ENCODE assay signal across 19 mouse cellular contexts in the genomic region with DNA sequence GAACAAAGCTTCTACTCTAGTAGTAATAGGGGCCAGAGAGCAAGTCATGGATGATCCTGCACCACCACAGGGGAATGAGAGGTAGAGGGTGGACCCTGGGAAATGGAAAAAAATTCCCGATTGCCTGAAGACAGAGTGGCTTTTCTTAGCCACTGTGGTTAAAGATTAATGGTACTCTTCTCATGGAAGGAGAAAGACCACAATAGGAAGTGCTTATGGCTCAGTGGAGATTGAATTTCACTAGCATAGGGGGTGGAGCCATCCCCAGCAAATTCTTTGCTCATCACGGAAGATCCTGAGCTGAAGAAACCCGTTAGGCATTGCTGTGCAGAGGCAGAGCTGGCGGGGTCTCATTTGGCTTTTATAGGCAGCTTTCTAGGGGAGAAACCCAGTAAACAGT.
DNase-seq lines count a peak whose midpoint lies in the region; ATAC-seq and TF ChIP-seq lines count a peak whose summit lies in the region.
"Had no signal": no experiment of that assay in that cellular context is flagged by ENCODE, and none has a peak within 500 bp of the region (broad histone marks: within the 10 kb centered on the region; RNA-seq: fewer than 3 reads in every experiment).

No protein-coding gene starts in this region.

- POLR2A ChIA-PET in Patski (lab: Charles Lee) = no interaction called here

- no peak overlapping the region for H3K4me2 ChIP-seq in intestine, embryonic 15.5 days (replicated peaks)
- no peak overlapping the region for H3K4me2 ChIP-seq in hindbrain, embryonic 12.5 days (replicated peaks)
- H3K4me2 ChIP-seq: embryonic facial prominence, embryonic 15.5 days; forebrain, embryonic 12.5 days; heart, embryonic 15.5 days; midbrain, embryonic 12.5 days; neural tube, embryonic 15.5 days had no signal

- H3K9me3 ChIP-seq in intestine, embryonic 15.5 days = no peaks in the 10 kb centered on the region
- no peaks in the 10 kb centered on the region for H3K9me3 ChIP-seq in forebrain, embryonic 10.5 days
- no peaks in the 10 kb centered on the region for H3K9me3 ChIP-seq in hindbrain, embryonic 12.5 days (replicated peaks)
- H3K9me3 ChIP-seq: embryonic facial prominence, embryonic 15.5 days; forebrain, embryonic 12.5 days; heart, embryonic 15.5 days; midbrain, embryonic 12.5 days; neural tube, embryonic 15.5 days had no signal

- no peak overlapping the region for H3K9ac ChIP-seq in intestine, embryonic 15.5 days
- H3K9ac ChIP-seq in hindbrain, embryonic 12.5 days = no peak overlapping the region
- H3K9ac ChIP-seq: embryonic facial prominence, embryonic 15.5 days; forebrain, embryonic 12.5 days; heart, embryonic 15.5 days; liver, embryonic 14.5 days; midbrain, embryonic 12.5 days; neural tube, embryonic 15.5 days had no signal

- no peak overlapping the region for H3K4me3 ChIP-seq in intestine, embryonic 15.5 days (replicated peaks)
- H3K4me3 ChIP-seq in forebrain, embryonic 10.5 days = no peak overlapping the region
- no peak overlapping the region for H3K4me3 ChIP-seq in hindbrain, embryonic 12.5 days
- H3K4me3 ChIP-seq: embryonic facial prominence, embryonic 15.5 days; forebrain, embryonic 12.5 days; heart, adult 2 months; heart, embryonic 15.5 days; midbrain, embryonic 12.5 days; neural tube, embryonic 15.5 days had no signal

- peak; percentile 79 for ATAC-seq in Patski
- peak; percentile 71 for ATAC-seq in intestine, embryonic 15.5 days
- no peak for ATAC-seq in hindbrain, embryonic 12.5 days (ENCODE audit: low FRiP score)
- ATAC-seq: CD4-positive, CD25-positive, alpha-beta regulatory T cell, adult 4 months had no signal

- no peaks in the 10 kb centered on the region for H3K27me3 ChIP-seq in Patski
- no peaks in the 10 kb centered on the region for H3K27me3 ChIP-seq in intestine, embryonic 15.5 days (replicated peaks)
- H3K27me3 ChIP-seq in forebrain, embryonic 10.5 days (ENCODE audit: poor library complexity, severe bottlenecking) = no peaks in the 10 kb centered on the region
- H3K27me3 ChIP-seq in hindbrain, embryonic 12.5 days = no peaks in the 10 kb centered on the region
- H3K27me3 ChIP-seq: embryonic facial prominence, embryonic 15.5 days; forebrain, embryonic 12.5 days; heart, embryonic 15.5 days; midbrain, embryonic 12.5 days; neural tube, embryonic 15.5 days had no signal

- H3K4me1 ChIP-seq in intestine, embryonic 15.5 days (replicated peaks) = peaks cover 12% of the 10 kb centered on the region; the same call in 1 of the 2 replicates
- peaks cover 37% of the 10 kb centered on the region for H3K4me1 ChIP-seq in forebrain, embryonic 10.5 days
- peaks cover 11% of the 10 kb centered on the region; the same call in 1 of the 2 replicates for H3K4me1 ChIP-seq in hindbrain, embryonic 12.5 days
- H3K4me1 ChIP-seq: forebrain, embryonic 12.5 days had no signal

- CTCF ChIA-PET in Patski (lab: Charles Lee) = no interaction called here

- DNase-seq in kidney, postnatal 10 days = peak; percentile 22
- DNase-seq in kidney, adult 8-10 months = no peak
- DNase-seq in 3T3-L1 (ENCODE audit: low read depth, low spot score) (peak; percentile 42), Patski (ENCODE audit: low read depth, low spot score) (peak; percentile 71)
- DNase-seq in forebrain, embryonic 10.5 days (ENCODE audit: extremely low spot score, low spot score) = no peak
- DNase-seq: cerebellum, postnatal 10 days; gastrocnemius, postnatal 14 days; heart, adult 2 months; lung, postnatal 4 days had no signal

- no peak overlapping the region for H3K27ac ChIP-seq in intestine, embryonic 15.5 days
- no peak overlapping the region for H3K27ac ChIP-seq in forebrain, embryonic 10.5 days
- no peak overlapping the region for H3K27ac ChIP-seq in hindbrain, embryonic 12.5 days
- H3K27ac ChIP-seq: embryonic facial prominence, embryonic 15.5 days; forebrain, embryonic 12.5 days; heart, adult 2 months; heart, embryonic 15.5 days; liver, embryonic 14.5 days; midbrain, embryonic 12.5 days; neural tube, embryonic 15.5 days had no signal

- no peak for TF ChIP-seq CTCF in Patski (IDR thresholded peaks at IDR 0.05)

- no peaks in the 10 kb centered on the region for H3K36me3 ChIP-seq in intestine, embryonic 15.5 days
- no peaks in the 10 kb centered on the region for H3K36me3 ChIP-seq in forebrain, embryonic 10.5 days (replicated peaks)
- no peaks in the 10 kb centered on the region for H3K36me3 ChIP-seq in hindbrain, embryonic 12.5 days
- H3K36me3 ChIP-seq: embryonic facial prominence, embryonic 15.5 days; forebrain, embryonic 12.5 days; G1E; heart, embryonic 15.5 days; midbrain, embryonic 12.5 days; neural tube, embryonic 15.5 days had no signal

- in situ Hi-C loops in Patski (cut with MboI; ENCODE audit: low pct_unique_long_range_greater_than_20kb) = loop anchor here (5.0 kb wide), 1 partner anchor 44 kb away; no protein-coding TSS in a partner anchor

- 9% methylated on average over 4 of the region's 4 CpGs for WGBS in intestine, embryonic 15.5 days
- 45% methylated on average over 4 of the region's 4 CpGs for WGBS in forebrain, embryonic 10.5 days
- 22% methylated on average over 4 of the region's 4 CpGs for WGBS in hindbrain, embryonic 12.5 days

Comparison
In these comparisons a context has a peak if more than half of its experiments do, and no peak if none do; other contexts are left out.
1. DNase-seq: peak in kidney, postnatal 10 days (single experiment), 3T3-L1 (single experiment) and Patski (single experiment); none in kidney, adult 8-10 months (0 of 2) and forebrain, embryonic 10.5 days (single experiment).